Mouse (Mus musculus) heart, postnatal 36 days (tissue): ENCODE measurements around the gene Mall. TPM values are rescaled to one million over a fixed set of nuclear protein-coding genes. Genes with fewer than 3 reads are reported as not detected.

Source experiments
- total RNA-seq, 2 experiments: library from RNA; stranded (reverse); gene quantifications; 2 replicates each; pipeline ENCODE4 v1.2.3; 2021

Gene Mall
- total RNA-seq, 2 experiments from 2014 or later = 7.0 to 7.1 TPM

Other genes starting within 250 kb of the Mall start
- 1 to 10 TPM in 1 of 2 experiments, under 1 TPM in 1; 0.94 to 1.9 TPM for gene Kcnip3, start 207.8 kb downstream of the Mall start, total RNA-seq
- gene Prom2, start 188.5 kb downstream of the Mall start, total RNA-seq = under 1 TPM in 1 of 2 experiments, not detected in 1; 0.81 TPM
- gene Zfp661, start 142.8 kb downstream of the Mall start, total RNA-seq = 1 to 10 TPM; 1.3 to 1.6 TPM
- gene Mrps5, start 142.7 kb downstream of the Mall start, total RNA-seq = 10 to 100 TPM; 95.9 to 98.5 TPM
- 1 to 10 TPM; 5.4 to 9.3 TPM for gene Mal, start 73.2 kb downstream of the Mall start, total RNA-seq
- 1 to 10 TPM; 7.6 to 9.0 TPM for gene Nphp1, start 59.0 kb upstream of the Mall start, total RNA-seq
- 10 to 100 TPM; 53.7 to 56.8 TPM for gene Mtln, start 62.6 kb upstream of the Mall start, total RNA-seq
- under 1 TPM; 0.30 to 0.50 TPM for gene Bub1, start 101.9 kb upstream of the Mall start, total RNA-seq
- gene Acoxl, start 108.9 kb upstream of the Mall start, total RNA-seq = not detected